Mouse (Mus musculus): ENCODE data around the gene Ldhd. TPM values are rescaled to one million over a fixed set of nuclear protein-coding genes. Genes with fewer than 3 reads are reported as not detected.

The Ldhd gene
- total and polyA plus RNA-seq, 3 experiments: 0.04 TPM; not detected in 2

DNA sequence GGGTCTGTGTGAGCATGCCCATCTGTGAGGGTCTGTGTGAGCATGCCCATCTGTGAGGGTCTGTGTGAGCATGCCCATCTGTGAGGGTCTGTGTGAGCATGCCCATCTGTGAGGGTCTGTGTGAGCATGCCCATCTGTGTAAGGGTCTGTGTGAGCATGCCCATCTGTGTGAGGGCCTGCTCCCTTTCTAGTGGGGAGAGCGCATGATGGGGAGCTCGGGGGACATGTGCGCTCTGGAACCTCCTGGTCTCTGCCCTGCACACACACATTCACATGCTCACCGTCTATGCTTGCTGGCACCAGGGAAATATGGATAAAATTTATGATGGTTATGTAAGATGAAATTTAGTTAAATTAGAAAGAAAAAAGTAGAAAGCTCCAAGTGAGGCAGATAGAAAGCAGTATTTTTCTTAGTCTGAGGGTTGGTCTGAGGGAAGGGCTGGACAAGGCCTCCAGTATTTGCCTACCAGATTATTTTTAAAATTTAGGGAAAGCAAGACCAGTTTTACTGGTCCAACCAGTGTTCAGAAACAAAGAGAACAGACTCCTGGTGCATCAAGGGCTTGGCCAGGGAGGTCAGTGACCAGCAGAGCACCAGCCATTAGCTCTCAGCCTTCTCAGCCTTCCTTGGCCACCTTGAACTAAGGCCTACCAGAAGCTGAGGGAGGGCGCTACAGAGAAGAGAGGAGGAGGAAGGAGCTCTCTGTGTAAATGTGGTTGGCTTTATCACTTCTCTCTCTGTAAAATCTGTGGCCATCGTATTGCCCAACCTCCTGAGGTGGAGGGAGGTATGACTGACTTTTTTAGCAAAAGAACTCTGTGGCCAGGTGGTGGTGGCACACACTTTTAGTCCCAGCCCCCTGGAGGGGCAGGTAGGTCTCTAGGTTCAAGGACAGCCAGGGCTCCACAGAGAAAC, 15.1 kb downstream of the Ldhd start:
- no peak overlapping the region for H3K4me3 ChIP-seq (ENCODE audit: control insufficient read depth in 1 of 2, insufficient read depth in 1 of 2, low read depth in 2 of 2, low read length in 2 of 2)

DNA sequence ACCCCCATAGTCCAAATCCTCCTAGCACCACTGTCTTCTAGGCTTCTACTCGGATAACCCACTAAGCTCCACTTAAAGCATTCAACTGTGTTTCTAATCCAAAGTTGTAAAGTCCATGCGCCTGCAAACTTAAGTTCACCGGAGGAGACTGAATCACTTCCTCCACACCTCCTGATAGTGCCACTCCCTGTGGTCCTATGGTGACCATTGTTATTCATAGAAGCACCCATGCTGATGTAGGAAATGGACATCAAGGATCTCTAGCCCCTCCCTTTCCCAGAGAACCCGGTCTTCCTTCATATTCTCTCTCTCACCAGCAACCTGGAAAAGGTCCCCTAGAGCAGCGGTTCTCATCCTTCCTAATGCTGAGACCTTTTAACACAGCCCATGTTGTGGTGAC, 17.0 kb downstream of the Ldhd start:
- Histone ChIP-seq H3K4me1 (ENCODE audit: control insufficient read depth in 1 of 2, insufficient read depth in 2 of 2, low read length in 2 of 2) (no peaks in the 10 kb centered on the region), H3K9ac (ENCODE audit: control insufficient read depth, low read depth, low read length, poor library complexity, severe bottlenecking) (no peak overlapping the region), H3K9me3 (replicated peaks; ENCODE audit: insufficient read depth, low read length) (no peaks in the 10 kb centered on the region), H3K27me3 (ENCODE audit: control insufficient read depth in 1 of 2, insufficient read depth in 2 of 2, low read length in 2 of 2) (no peaks in the 10 kb centered on the region), H3K36me3 (ENCODE audit: control insufficient read depth in 1 of 2, insufficient read depth in 2 of 2, low read length in 2 of 2) (no peaks in the 10 kb centered on the region), H3K4me3 (ENCODE audit: control insufficient read depth in 1 of 2, insufficient read depth in 1 of 2, low read depth in 2 of 2, low read length in 2 of 2) (no peak overlapping the region), H3K79me2 (ENCODE audit: control insufficient read depth, insufficient read depth, low read length, poor library complexity) (no peaks in the 10 kb centered on the region), H3K27ac (ENCODE audit: control insufficient read depth, low read depth, low read length) (no peak overlapping the region)
- DNase-seq (ENCODE audit: low read depth, low spot score): no peak
- TF ChIP-seq EP300 (IDR thresholded peaks at IDR 0.05; ENCODE audit: low read depth in 1 of 2, low read length in 2 of 2): no peak
- TF ChIP-seq ELF1 (IDR thresholded peaks at IDR 0.05; ENCODE audit: low read depth, low read length): no peak
- no peak for TF ChIP-seq ZNF384 (IDR thresholded peaks at IDR 0.05; ENCODE audit: low read depth, low read length)
- TF ChIP-seq UBTF (IDR thresholded peaks at IDR 0.05; ENCODE audit: borderline replicate concordance, insufficient read depth, low read depth, low read length): no peak
- no peak for TF ChIP-seq USF1 (IDR thresholded peaks at IDR 0.05; ENCODE audit: low read depth, low read length)
- TF ChIP-seq CHD2 (IDR thresholded peaks at IDR 0.05; ENCODE audit: low read length): no peak
- TF ChIP-seq SIN3A (IDR thresholded peaks at IDR 0.05; ENCODE audit: low read length): no peak
- TF ChIP-seq ETS1 (IDR thresholded peaks at IDR 0.05; ENCODE audit: low read depth, low read length): no peak
- no peak for TF ChIP-seq RCOR1 (IDR thresholded peaks at IDR 0.05; ENCODE audit: low read depth, low read length)
- TF ChIP-seq MYC (IDR thresholded peaks at IDR 0.05; ENCODE audit: low read depth, low read length): no peak
- no peak for TF ChIP-seq HCFC1 (IDR thresholded peaks at IDR 0.05; ENCODE audit: low read depth, low read length)
- TF ChIP-seq TAL1 (IDR thresholded peaks at IDR 0.05; ENCODE audit: low read length): no peak
- TF ChIP-seq ZC3H11A (IDR thresholded peaks at IDR 0.05; ENCODE audit: low read depth, low read length): no peak

More for the DNA sequence above, 15.1 kb downstream of the Ldhd start:
- Histone ChIP-seq H3K4me1 (ENCODE audit: control insufficient read depth in 1 of 2, insufficient read depth in 2 of 2, low read length in 2 of 2) (no peaks in the 10 kb centered on the region), H3K27me3 (ENCODE audit: control insufficient read depth in 1 of 2, insufficient read depth in 2 of 2, low read length in 2 of 2) (no peaks in the 10 kb centered on the region), H3K9ac (ENCODE audit: control insufficient read depth, low read depth, low read length, poor library complexity, severe bottlenecking) (no peak overlapping the region), H3K36me3 (ENCODE audit: control insufficient read depth in 1 of 2, insufficient read depth in 2 of 2, low read length in 2 of 2) (no peaks in the 10 kb centered on the region), H3K9me3 (replicated peaks; ENCODE audit: insufficient read depth, low read length) (no peaks in the 10 kb centered on the region), H3K79me2 (ENCODE audit: control insufficient read depth, insufficient read depth, low read length, poor library complexity) (no peaks in the 10 kb centered on the region), H3K27ac (ENCODE audit: control insufficient read depth, low read depth, low read length) (no peak overlapping the region)
- TF ChIP-seq KAT2A (conservative IDR thresholded peaks at IDR 0.05; ENCODE audit: low read depth, low read length) (no peak), CTCF (IDR thresholded peaks at IDR 0.05 in 2 of 3, conservative IDR thresholded peaks at IDR 0.05 in 1 of 3; ENCODE audit: control insufficient read depth in 1 of 3, insufficient read depth in 1 of 3, low read depth in 2 of 3, low read length in 3 of 3, poor library complexity in 1 of 3, severe bottlenecking in 1 of 3) (peak in 1 of 3 experiments; percentile 15; a peak in 1 of 6 replicates), JUND (IDR thresholded peaks at IDR 0.05; ENCODE audit: low read depth, low read length) (no peak)
- peak; percentile 31 for DNase-seq (ENCODE audit: low read depth, low spot score)

Data from MEL (cell line).